Mouse (Mus musculus) forebrain, embryonic 12.5 days (tissue): ENCODE results near the gene Apol11b. TPM values are rescaled to one million over a fixed set of nuclear protein-coding genes. Genes with fewer than 3 reads are reported as not detected.

Experiments
- ATAC-seq: fragments of 200-750 bp; cut with Nextera tagmentation; 2 replicates; pipeline ENCODE4 v1.8.0; 2017; ENCODE audit warnings: moderate TSS enrichment; ENCODE audit not compliant: low FRiP score
- H3K27ac ChIP-seq: fragments of 300-500 bp; sonication (generic); 2 replicates; pipeline ENCODE4 v1.5.1; 2016; ENCODE audit warnings: mild to moderate bottlenecking
- H3K27me3 ChIP-seq: fragments of 300-500 bp; sonication (generic); 2 replicates; pipeline ENCODE4 v1.6.1; 2016; ENCODE audit warnings: mild to moderate bottlenecking
- H3K36me3 ChIP-seq: fragments of 300-500 bp; sonication (generic); replicated peaks from 2 replicates; pipeline ENCODE4 v1.6.1; 2016; ENCODE audit warnings: mild to moderate bottlenecking
- H3K4me1 ChIP-seq: fragments of 300-500 bp; sonication (generic); 2 replicates; pipeline ENCODE4 v1.6.1; 2016
- H3K4me2 ChIP-seq: fragments of 300-500 bp; sonication (generic); 2 replicates; pipeline ENCODE4 v1.6.1; 2016; ENCODE audit warnings: mild to moderate bottlenecking, moderate library complexity
- H3K4me3 ChIP-seq: fragments of 300-500 bp; sonication (generic); replicated peaks from 2 replicates; pipeline ENCODE4 v1.5.1; 2016; ENCODE audit warnings: mild to moderate bottlenecking
- H3K9ac ChIP-seq: fragments of 300-500 bp; sonication (generic); 2 replicates; pipeline ENCODE4 v1.6.1; 2016; ENCODE audit warnings: mild to moderate bottlenecking
- H3K9me3 ChIP-seq: fragments of 300-500 bp; sonication (generic); 2 replicates; pipeline ENCODE4 v1.6.1; 2016
- WGBS: fragments of 180-500 bp; shearing (Covaris S2); methylation state at CpG from one replicate; pipeline ENCODE4 v1.1.7; 2016; 5-methylcytosine and 5-hydroxymethylcytosine counted together
- polyA plus RNA-seq: library from polyadenylated mRNA; unstranded; fragments of >200 nt; fragmentation: Nextera tagmentation; extraction: Ambion mirVana; gene quantifications from 2 replicates; pipeline ENCODE4 v1.2.1, GENCODE M21; 2016

Apol11b gene
- polyA plus RNA-seq, 1 experiment from 2014 or later = not detected

DNA sequence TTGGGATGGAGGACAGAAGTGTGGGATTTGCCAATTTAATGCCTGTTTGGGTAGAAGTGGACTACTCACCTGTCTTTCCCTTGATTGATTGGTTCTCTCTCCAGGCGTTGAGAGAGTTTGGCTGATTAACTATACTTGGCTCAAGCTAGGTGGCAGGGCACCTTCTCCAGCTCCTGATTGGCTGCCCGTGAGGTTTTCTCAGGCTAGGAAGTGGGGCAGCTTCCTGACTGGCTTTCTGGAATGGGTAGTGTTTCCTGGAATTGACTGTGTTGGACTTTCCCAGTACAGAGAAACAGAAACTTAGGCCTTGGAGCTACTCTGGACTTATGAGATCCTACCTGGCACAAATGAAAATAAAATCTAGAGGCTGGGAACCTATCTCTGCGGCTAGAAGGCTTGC is 44.7 kb downstream of the Apol11b start:
- no peak overlapping the region for H3K4me2 ChIP-seq
- H3K4me3 ChIP-seq = no peak overlapping the region
- no peak for ATAC-seq
- 86% methylated on average over 3 of the region's 3 CpGs for WGBS
- no peaks in the 10 kb centered on the region for H3K27me3 ChIP-seq
- no peaks in the 10 kb centered on the region for H3K36me3 ChIP-seq
- no peaks in the 10 kb centered on the region for H3K9me3 ChIP-seq
- H3K27ac ChIP-seq = no peak overlapping the region
- H3K9ac ChIP-seq = no peak overlapping the region
- H3K4me1 ChIP-seq = no peaks in the 10 kb centered on the region

DNA sequence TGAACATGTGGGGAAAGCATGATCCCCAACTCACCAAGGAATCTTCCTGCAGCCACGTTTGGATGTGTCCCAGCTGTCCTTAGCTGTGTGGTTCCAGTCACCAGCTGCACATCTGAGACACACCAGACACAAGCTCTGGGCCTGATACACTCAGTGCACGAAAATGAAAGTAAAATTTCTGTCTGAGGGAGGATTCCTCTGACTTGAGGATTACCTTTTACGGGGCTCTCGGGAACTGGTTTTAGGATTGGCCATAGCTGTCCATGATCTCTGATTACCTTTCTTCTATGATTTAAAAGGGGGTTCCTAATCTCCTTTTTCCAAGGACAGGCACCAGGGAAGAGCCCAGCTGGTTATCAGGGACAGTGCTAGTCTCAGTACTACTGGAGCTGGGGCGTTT is 47.1 kb downstream of the Apol11b start, which contains the start of gene Apol10b:
Apol10b (minus strand) TSS at position 165 of the 400 bp plus-strand sequence.
- no peak within 1 kb of the TSS for H3K9ac ChIP-seq
- H3K4me3 ChIP-seq = no peak within 1 kb of the TSS
- no peaks in the 10 kb centered on the region for H3K27me3 ChIP-seq
- 67% methylated on average over 5 of the region's 5 CpGs for WGBS
- H3K9me3 ChIP-seq = no peaks in the 10 kb centered on the region
- no peak for ATAC-seq
- no peak within 1 kb of the TSS for H3K4me2 ChIP-seq
- H3K4me1 ChIP-seq = no peaks in the 10 kb centered on the region
- no peaks in the 10 kb centered on the region for H3K36me3 ChIP-seq
- H3K27ac ChIP-seq = no peak within 1 kb of the TSS

DNA sequence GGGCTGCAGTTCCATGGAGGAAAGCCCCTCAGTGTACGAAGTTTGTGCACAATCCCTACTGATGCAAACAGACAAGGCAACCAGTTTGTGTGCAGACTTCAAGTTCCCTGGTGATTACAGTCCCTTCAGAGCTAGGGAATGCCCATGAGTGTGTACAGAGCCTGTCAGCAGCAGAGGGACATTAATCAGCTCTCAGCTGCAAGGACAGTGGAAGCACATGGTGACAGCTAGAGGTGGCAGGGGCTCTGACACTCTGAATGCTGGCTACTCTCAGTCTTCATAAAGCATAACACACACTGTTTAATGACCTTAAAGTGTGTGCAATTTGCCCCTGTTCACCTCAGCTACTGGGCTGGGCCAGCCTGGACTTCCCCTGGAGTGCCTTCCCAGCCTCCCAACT is 49.5 kb downstream of the Apol11b start:
- no peaks in the 10 kb centered on the region for H3K36me3 ChIP-seq
- H3K27ac ChIP-seq = no peak overlapping the region
- no peaks in the 10 kb centered on the region for H3K27me3 ChIP-seq
- H3K9me3 ChIP-seq = no peaks in the 10 kb centered on the region
- no peaks in the 10 kb centered on the region for H3K4me1 ChIP-seq
- no peak overlapping the region for H3K4me3 ChIP-seq
- WGBS = 88% methylated on average over 1 of the region's 1 CpGs
- no peak overlapping the region for H3K4me2 ChIP-seq
- H3K9ac ChIP-seq = no peak overlapping the region
- ATAC-seq = no peak

DNA sequence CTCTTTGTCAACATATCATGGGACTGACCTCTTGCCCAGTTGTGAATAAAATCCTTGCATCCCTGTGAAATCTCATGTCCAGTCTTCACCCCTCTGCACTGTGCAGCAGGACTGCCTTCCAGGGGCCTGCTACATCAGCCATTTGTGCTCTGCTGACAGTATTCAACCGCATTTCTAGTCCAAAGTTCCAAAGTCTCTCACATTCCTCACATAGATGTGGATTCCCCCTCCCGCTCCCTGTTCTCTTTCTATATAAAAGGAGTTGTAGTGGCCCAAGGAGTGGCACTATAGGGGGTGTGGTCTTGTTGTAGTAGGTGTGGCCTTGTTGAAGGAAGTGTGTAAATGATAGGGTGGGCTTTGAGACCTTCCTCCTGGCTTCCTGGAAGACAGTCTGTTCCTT is 52.2 kb downstream of the Apol11b start:
- H3K36me3 ChIP-seq = no peaks in the 10 kb centered on the region
- H3K27ac ChIP-seq = no peak overlapping the region
- H3K4me1 ChIP-seq = no peaks in the 10 kb centered on the region
- no peak overlapping the region for H3K4me2 ChIP-seq
- no peak for ATAC-seq
- no peak overlapping the region for H3K4me3 ChIP-seq
- H3K9me3 ChIP-seq = no peaks in the 10 kb centered on the region
- H3K27me3 ChIP-seq = no peaks in the 10 kb centered on the region
- WGBS = 70% methylated on average over 2 of the region's 2 CpGs
- H3K9ac ChIP-seq = no peak overlapping the region

DNA sequence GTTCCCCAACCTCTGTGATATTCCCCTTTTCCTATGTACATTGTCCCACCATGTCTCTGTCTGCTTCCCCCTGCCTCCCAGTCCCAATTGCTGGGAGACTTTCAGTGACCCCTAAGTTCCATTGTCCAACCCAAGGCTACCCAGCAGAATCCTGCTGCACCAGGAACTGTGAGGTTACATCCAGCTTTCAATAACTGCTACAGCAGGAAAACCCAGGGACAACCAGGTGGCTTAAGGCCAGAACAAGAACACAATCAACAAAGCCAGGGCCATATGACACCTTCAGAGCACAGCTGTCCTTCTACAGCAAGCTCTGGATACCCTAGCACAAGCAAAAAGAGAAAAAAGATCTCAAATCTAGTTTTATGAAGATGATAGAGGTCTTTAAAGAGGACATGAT is 54.1 kb downstream of the Apol11b start:
- no peak for ATAC-seq
- no peak overlapping the region for H3K4me3 ChIP-seq
- H3K27me3 ChIP-seq = no peaks in the 10 kb centered on the region
- H3K4me2 ChIP-seq = no peak overlapping the region
- no peak overlapping the region for H3K9ac ChIP-seq
- no peak overlapping the region for H3K27ac ChIP-seq
- no peaks in the 10 kb centered on the region for H3K4me1 ChIP-seq
- no peaks in the 10 kb centered on the region for H3K9me3 ChIP-seq
- no peaks in the 10 kb centered on the region for H3K36me3 ChIP-seq

DNA sequence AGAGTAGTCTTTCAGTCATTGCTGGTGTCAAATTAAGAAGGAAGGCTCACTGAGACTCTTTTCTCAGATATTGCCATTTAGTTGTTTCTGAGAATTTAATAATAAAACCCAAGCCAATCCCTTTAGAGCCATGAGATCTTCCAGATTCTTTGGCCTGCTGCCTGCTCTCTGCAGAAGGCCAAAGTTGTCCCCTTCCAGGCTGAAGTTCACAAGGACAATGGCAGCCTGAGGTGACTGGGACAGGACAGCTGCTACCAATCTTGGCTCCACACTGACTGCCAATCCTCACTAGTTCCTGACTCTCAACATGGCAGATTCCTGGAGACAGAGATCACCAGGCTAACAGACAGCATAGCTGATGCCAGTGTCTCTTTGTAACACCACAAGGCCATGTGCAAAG is 56.1 kb downstream of the Apol11b start:
- H3K36me3 ChIP-seq = no peaks in the 10 kb centered on the region
- H3K9ac ChIP-seq = no peak overlapping the region
- H3K27ac ChIP-seq = no peak overlapping the region
- H3K4me2 ChIP-seq = no peak overlapping the region
- H3K4me1 ChIP-seq = no peaks in the 10 kb centered on the region
- ATAC-seq = no peak
- no peaks in the 10 kb centered on the region for H3K9me3 ChIP-seq
- no peak overlapping the region for H3K4me3 ChIP-seq
- no peaks in the 10 kb centered on the region for H3K27me3 ChIP-seq

Other genes starting within 250 kb of the Apol11b start
- gene Apol7a, start 244.2 kb downstream of the Apol11b start, polyA plus RNA-seq = not detected in 2 replicates
- not detected in 2 replicates for gene Apol9a, start 232.2 kb downstream of the Apol11b start, polyA plus RNA-seq
- gene Apol7b, start 195.8 kb downstream of the Apol11b start, polyA plus RNA-seq = not detected in 2 replicates
- not detected in 2 replicates for gene Apol10a, start 166.2 kb downstream of the Apol11b start, polyA plus RNA-seq
- gene Apol11a, start 135.0 kb downstream of the Apol11b start, polyA plus RNA-seq = not detected in 2 replicates
- not detected in 2 replicates for gene Apol7c, start 110.0 kb downstream of the Apol11b start, polyA plus RNA-seq
- not detected in 2 replicates for gene 1700025B11Rik, start 81.4 kb downstream of the Apol11b start, polyA plus RNA-seq
- gene Apol10b, start 47.2 kb downstream of the Apol11b start, polyA plus RNA-seq = not detected in 2 replicates
- not detected in 2 replicates for gene Gm36245, start 44.0 kb downstream of the Apol11b start, polyA plus RNA-seq
- not detected in 2 replicates for gene Apol7e, start 55.6 kb upstream of the Apol11b start, polyA plus RNA-seq
- not detected in 2 replicates for gene Apol9b, start 85.8 kb upstream of the Apol11b start, polyA plus RNA-seq
- gene Apol8, start 113.7 kb upstream of the Apol11b start, polyA plus RNA-seq = 0.24 and 0.46 TPM in 2 replicates
- 24.6 and 27.6 TPM in 2 replicates for gene Myh9, start 198.9 kb upstream of the Apol11b start, polyA plus RNA-seq